Mouse (Mus musculus): Measurements from ENCODE around the gene Wdr89.
"Not testable (repeated sequence)": the region's sequence is repeated elsewhere in the genome, so short reads cannot be mapped to it uniquely, and the experiment has no call there.

Wdr89 gene

DNA sequence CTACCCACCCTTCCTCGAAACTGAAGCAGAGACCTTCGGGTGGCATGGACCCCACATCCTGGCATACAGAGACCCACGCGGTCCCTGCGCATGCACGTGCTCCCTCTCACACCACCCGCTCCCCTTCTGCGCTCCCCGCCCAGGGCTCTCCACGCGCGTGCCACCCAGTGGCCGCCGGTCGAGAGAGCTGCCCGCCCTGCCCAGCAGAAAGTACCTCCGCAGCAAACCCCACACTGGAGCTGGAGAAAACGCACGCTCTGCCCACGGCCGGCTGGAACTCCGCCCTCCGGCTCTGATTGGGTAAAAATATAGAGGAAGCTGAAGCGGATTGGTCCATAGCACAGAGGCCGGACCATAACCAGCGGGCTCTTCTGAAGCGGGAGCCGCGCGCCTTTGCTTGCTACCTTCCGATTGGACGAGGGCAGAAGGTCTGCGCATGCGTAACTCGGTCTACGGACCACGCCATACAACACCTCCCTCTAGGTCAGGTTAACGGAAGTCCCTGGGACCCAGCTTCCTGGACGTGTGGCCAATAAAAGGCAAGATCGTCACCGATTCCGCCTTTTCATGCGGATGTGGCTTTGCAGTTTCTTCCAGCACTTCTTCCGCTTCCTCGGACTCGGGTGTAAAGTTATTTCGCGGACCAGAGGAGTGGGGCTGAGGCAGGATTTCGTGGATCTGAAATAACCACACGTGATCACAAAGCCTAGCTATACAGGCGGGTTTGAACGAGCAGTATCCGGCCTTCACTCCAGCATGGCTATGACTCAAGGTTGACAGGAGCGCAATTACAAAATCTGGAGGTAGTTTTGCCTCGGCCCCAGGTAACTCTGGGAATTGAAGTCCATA, at the start of gene Wdr89:
Gene Wdr89, minus strand, starts transcription at position 280 of the 849 bp plus-strand sequence.
- DNase-seq (ENCODE audit: low read depth): peak; percentile 100

DNA sequence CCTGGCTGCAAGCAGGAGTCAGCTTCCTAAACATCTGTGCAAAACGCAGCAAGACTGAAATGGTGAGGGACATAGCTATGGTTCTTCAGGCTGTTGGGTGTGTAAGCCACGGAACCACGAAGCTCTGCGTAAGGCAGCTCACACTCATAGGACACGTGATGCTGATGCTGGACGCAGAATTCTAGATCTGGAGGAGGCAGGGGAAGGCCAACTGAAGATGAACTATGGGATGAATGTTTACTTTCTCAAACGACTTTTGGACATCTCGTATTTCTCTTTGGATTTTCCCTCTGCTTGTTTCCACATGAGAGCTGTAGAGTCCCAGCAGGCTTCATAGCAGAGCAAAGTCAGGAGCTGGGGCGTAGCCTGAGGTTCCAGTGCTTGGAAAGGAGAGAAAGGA, 44.3 kb upstream of the Wdr89 start:
- no peak for DNase-seq (ENCODE audit: low read depth)

DNA sequence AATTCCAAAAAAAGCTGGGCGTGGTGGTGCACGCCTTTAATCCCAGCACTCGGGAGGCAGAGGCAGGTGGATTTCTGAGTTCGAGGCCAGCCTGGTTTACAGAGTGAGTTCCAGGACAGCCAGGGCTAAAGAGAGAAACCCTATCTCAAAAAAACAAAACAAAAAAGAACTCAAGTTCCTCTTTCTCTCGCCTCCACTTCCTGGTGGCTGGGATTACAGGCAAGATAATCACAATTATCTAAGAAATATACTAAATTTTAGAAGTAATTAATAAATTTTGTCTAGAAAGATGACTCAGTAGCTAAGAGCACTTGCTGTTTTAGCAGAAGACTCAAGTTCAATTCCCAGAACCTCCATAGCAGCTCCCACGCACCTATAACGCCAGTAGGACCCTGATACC, 43.6 kb upstream of the Wdr89 start:
- DNase-seq (ENCODE audit: low read depth): peak; percentile 31

DNA sequence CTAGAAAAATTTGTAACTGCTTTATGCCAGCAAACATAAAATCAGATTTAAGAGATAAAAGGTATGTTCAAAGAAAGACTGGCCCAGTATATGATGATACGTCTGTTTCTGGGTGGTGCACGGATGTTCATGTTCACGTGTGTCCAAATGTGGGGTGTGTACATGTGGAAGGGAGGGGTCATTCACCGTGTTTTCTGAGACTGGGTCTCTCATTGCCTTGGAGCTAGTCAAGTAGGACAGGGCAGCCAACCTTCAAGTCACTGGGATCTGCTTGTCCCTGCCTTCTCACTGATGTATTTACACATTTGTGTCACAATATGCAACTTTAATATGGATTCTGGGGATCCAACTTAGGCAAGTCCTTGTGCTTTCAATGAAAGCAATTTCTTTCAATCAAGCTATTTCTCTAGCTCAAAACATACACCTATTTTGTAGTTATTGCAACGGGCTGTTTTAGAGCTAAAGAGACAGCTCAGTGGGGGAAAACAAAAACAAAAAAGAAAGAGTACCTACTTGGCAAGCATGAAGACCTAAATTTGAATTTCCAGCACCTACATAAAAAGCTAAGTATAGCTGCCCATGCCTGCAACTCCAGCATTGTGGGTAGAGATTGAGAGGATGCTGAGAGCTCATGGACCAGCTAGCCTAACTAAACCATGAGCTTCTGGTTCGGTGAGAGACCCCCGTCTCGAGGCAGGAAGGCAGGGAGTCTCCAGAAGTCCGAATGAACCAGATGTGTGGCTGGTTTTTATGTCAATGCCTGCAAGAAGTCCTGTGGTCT, 41.4 kb upstream of the Wdr89 start:
- DNase-seq (ENCODE audit: low read depth): no peak

DNA sequence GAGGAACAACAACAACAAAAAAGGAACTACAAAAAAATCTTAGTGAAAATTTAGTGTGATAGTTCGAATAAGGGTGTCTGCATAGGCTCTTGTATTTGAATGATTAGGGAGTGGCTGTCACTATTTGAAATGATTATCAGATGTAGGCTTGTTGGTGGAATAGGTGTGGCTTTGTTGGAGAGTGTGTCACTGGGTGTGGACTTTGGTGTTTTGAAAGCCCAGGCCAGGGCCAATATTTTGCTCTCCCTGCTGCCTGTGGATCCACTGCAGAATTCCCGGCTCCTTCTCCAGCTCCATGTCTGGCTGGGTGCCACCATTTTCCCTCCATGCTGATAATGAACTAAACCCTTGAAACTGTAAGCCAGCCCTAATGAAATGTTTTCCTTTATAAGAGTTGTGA, 40.2 kb upstream of the Wdr89 start:
- no peak for DNase-seq (ENCODE audit: low read depth)

DNA sequence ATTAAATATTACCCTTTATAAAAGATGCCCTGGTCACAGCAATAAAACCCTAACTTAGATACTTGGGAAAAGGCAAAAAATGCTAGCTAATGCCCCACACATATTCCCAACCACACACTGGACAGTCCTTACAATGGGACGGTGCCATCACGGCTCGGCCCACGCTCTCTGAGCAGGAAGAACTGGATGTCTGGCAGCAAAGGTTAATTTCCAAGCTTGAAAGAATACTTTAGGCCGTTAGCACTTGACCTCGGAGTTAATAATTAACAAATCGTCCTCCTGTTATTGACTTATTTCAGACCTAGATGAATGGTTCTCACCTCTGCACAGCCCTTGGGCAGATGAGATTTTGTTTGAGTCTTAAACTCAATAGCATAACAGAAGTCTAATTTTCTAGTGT, 37.3 kb upstream of the Wdr89 start:
- DNase-seq (ENCODE audit: low read depth): no peak

DNA sequence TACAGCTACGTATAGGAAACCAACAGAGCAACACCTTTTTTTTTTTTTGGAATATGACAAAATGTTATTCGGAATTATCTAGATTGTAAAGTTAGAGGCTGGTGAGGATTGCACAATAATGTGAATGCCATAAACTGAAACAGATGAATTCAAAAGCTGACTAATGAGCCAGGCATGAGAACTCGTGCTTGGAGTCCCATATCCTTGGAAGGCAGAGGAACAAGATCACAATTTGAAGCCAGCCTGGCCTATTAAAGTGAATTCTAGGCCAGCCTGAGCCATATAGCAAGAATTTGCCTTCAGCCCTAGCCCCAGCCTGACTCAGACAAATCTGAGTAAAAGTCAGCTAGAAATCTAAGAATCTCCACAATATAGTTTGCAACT, 33.4 kb upstream of the Wdr89 start:
- DNase-seq (ENCODE audit: low read depth): no peak

DNA sequence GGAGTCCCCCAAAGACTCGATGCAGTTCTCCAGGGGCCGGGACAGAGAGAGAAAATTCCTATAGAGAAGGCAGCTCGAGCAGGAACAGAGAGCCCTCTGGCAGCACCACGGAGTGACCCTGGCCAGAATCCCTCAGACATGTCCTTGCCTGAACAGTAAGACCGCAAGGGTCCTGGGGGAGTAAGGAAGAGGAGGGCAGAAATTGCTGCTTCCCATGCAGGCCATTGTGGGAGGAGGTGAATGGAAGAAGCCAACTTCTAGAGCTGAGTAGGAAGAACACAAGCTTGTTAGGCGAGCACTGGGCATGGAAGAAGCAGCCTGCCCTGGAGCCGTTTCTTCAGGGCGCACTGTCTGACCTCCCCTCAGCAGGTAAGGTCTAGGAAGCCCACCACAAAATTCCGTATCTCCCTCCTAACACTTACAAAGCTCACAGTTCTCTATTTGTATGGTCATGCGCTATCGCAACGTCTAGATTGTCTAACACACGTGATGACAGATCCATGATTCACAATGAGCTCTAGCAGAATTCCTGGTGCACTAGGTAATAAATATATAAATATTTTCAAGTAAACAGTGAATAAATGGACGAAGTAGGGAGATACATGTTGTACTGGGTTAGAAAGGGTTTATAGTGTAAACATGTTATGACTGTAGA, 32.9 kb upstream of the Wdr89 start:
- DNase-seq (ENCODE audit: low read depth): no peak

DNA sequence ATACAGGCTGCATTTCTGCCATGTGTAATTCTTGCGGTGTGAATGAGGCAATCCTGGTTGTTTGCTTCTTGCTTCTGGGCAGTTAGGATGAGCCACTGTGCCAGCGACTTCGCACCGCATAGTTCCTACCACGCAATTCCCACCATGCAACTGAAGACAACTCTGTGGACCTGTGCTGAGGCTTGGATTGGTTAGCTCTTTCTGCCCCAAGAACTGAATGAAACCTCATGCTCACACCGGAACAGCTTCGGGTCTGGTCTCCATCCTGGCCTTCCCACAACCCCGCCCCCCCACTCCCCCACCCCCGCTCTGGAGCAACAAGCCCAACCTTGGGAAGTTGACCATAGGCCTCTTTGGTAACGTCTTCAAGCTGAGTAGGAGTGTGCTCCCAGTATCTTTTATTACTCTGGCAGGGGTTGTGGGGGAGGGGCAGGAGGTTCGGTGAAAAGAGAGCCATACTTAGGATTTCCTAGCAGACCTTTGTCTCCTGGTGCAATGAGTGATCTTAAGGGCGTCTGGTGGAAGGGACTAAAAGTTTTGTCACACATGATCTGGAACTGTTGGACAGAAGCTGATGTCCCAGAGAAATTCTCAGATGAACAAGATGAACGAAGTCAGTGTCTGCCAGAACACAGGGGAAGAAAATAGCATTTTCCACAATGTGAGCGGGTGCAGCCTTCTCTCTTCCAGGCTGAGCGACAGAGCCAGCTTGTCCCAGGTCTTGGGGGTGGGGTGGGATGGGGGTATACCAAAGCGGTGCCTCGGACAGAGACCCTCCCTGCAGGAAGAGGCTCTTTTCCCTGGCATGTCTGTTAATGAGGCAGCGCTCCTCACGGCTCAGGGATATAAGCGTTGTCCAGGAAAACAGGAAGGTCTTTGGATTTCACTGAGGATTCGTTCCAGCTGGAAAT, 32.1 kb upstream of the Wdr89 start:
- no peak for DNase-seq (ENCODE audit: low read depth)

DNA sequence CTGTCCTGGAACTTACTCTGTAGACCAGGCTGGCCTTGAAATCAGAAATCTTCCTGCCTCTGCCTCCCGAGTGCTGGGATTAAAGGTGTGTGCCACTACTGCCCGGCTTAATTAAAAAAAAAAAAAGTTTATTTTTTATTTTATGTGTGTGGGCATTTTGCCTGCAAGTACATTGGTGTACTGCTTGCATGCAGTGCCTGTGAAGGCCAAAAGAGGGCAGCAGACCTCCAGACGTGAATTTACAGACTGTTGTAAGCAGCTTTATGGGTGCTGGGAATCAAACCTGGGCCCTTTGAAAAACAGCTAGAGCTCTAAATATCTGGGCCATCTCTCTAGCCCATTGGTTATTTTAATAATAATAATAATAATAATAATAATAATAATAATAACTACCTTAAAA, 29.4 kb upstream of the Wdr89 start:
- no peak for DNase-seq (ENCODE audit: low read depth)

DNA sequence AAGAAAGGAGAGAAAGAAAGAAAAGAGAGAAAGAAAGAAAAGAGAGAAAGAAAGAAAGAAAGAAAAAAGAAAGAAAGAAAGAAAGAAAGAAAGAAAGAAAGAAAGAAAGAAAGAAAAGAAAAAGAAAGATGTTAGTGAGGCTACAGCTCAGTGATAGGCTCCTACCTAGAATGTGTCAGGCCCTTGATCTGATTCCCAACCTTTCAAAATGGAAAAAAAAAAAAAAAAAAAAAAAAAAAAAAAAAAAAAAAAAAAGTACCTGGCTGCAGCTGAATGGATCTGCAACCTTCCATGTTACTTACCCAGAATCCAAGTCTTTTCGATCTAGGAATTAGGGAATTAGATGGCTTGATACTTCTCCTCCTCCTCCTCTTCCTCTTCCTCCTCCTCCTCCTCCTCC, 26.5 kb upstream of the Wdr89 start:
- DNase-seq (ENCODE audit: low read depth): not testable (repeated sequence)

DNA sequence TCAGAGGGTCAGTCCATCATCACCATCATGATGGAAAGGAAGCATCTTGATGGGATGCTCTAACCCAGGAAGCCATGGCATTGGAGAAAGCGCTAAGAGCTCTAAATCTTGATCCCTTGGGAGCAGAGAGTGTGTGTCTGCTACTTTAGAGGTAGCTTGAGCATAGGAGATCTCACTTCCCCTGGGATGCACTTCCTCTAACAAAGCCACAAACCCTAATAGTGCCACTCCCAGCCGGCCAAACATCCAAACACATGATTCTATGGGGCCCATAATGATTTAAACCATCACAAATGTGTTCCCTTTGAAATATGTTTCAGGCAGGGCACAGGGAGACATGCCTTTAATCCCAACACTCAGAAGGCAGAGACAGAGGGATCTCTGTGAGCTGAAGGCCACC, 19.7 kb upstream of the Wdr89 start:
- DNase-seq (ENCODE audit: low read depth): no peak

DNA sequence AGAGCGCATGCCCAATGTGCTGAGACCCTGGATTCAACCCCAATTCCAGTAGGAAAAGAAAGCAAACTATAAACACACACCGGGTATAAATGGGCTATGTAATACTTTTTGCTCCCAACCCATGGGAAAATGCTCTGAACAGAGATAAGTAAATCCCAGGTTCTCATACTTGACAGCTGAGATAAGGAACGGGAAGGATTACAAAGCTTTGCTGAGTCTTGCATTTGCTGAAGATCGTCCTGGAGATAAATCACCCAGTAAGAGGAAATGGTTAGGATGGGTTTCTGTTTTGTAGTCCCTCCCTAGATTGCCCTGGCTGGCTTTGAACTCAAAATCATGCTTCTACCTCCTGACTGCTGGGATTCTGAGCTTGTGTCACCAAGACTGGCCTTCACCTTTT, 18.0 kb upstream of the Wdr89 start:
- peak; percentile 62 for DNase-seq (ENCODE audit: low read depth)

DNA sequence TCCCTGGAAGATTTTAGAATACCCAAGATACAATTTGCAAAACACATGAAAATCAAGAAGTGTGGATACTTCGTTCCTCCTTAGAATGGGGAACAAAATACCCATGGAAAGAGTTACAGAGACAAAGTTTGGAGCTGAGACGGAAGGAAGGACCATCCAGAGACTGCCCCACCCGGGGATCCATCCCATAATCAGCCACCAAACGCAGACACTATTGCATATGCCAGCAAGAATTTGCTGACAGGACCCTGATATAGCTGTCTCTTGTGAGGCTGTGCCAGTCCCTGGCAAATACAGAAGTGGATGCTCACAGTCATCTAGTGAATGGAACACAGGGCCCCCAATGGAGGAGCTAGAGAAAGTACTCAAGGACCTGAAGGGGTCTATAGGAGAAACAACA, 14.7 kb upstream of the Wdr89 start:
- not testable (repeated sequence) for DNase-seq (ENCODE audit: low read depth)

DNA sequence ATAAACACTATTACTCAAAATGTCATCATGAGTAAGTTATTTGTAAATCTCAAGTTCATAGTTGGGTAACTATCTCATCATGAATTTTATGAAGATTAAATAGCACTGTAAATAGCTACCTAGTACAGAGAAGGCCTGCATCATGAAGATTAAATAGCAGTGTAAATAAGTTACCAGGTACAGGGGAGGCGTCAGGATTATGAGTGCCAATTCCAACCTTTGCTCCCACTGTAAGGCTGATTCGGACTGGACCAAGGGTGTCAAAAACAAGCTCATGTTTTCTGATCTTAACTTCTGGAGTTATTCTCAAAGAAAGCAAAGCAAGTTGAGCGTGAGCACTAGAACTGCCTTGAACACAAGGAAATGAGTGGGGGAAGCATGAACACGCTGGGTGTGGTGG, 14.3 kb upstream of the Wdr89 start:
- DNase-seq (ENCODE audit: low read depth): no peak

DNA sequence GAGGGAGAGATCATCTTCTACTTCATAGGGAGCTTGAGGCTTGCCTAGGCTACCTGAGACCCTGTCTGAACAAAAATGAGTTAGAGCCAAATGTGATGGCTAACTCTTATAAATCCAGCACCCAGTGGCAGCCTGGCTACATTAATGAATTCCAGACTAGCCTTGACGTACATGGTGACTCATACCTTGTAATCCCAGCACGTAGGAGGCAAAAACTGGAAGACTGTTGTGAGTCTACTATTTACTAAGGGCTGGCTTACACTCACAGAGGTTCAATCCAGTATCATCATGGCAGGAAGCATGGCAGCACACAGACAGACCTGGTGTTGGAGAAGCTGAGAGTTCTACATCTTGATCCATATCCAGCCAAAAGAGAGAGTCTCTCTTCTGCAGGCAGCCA, 13.5 kb upstream of the Wdr89 start:
- no peak for DNase-seq (ENCODE audit: low read depth)

DNA sequence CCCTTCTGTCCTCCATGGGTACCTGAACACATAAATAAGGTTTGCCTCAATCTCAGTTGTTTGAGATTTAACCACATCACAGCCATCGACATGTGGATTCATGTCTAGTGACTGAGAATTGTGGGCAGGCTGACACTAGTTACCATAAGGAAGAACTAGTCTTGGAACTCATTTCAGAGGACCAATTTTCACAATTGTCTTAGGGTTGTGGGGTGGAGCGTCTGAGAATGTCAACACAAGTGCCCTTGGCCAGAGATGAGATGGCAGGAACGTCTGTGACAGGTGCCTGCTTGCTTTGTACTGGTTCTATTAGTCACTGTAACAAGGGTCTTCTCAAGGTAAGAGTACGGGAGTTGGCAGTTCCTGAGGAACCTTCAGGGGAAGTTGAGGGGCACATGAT, 11.8 kb upstream of the Wdr89 start:
- no peak for DNase-seq (ENCODE audit: low read depth)

DNA sequence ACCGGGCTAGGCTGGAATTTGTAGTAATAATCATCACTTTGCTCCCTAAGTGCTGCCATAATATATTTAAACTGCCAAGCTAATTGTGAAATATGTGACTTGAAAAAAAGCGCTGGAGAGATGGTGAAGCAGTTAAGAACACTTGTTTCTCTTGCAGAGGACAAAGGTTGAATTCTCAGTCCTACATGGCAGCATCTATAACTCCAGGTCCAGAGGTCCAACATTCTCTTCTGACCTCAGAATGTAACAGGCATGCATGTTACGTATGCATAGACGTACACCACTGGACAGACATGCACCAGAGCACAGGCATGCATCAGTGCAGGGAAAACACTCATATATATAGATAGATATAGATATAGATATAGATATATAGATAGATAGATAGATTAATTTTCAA, 9.1 kb upstream of the Wdr89 start:
- DNase-seq (ENCODE audit: low read depth): no peak

DNA sequence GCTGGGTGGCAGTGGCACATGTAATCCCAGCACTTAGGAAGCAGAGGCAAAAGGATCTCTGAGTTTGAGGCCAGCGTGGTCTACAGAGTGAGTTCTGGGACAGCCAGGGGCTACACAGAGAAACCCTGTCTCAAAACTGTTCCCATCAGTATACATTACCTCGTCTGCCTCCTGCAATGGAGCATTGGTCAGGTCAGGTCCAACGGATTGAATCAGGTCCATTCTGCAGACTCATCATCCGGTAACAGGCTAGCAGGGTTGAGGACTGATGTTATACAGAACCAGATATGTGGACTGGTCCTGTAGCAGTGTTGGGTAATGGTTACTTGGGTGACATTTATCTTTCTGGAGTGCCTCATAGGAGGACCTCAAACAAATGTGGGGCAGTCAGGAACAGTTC, 3.3 kb upstream of the Wdr89 start:
- DNase-seq (ENCODE audit: low read depth): no peak

DNA sequence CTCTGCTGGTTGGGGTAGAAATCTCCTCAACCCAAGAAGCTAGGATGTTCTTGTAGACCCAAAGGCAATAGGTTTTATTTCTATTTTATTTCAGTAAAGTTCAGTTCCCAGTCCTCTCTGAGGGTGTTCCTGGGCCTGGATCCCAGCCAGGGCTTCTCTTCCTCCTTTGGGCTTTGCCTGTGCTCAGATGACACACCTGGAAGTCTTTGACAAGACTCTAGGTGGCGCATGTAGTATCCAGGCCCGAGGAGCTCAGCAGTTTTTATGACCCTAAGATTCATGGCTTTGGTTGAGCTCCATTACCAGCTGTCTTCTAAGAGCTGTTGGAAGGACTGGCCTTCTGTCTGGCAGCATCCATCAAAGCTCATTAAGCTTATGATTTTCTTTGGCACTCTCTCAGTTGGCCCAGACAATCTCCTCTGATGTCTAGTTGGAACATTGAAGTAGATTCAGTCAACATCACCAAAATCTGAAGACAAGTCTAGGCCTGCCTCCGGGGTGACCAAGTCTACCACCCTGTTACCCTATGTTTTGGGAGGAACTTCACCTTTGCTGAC, 2.5 kb upstream of the Wdr89 start:
- DNase-seq (ENCODE audit: low read depth): peak; percentile 55

DNA sequence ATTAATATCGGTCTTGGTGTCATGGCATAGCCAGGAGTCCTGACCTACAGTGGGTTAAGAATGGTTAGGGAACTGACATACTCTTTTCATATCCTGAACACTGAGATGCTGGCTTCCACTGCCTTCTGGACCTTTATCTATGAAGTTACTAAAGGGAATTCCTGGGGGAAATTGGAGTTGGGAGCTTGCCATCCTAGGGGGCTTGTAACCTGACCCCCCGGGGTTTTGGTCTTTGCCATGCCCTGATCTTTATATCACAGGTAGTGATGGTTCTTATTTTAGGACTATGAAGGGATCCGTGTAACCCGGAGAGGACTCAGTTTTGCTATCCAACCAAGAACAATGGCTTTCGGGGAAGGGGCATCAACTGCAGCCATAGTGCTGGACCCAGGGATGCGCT, 1.3 kb upstream of the Wdr89 start:
- DNase-seq (ENCODE audit: low read depth): no peak

DNA sequence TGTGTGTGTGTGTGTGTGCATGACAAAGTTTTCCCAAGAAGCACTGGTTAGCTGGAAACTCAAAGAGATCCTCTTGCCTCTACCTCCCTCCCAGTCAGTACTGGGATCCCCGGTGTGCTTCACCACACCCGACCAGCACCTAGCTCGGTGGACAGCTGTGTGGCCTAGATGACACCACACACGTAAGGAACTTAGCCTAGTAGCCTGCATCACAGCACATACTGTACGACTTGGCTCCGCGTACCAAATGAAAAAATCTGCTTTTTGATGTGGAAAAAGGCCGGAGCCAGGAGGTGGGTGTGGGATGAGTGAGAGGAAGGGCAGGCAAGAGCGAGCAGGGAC, 450 bp downstream of the Wdr89 start:
- DNase-seq (ENCODE audit: low read depth): peak; percentile 77
